Mouse (Mus musculus): ENCODE data around the gene Nox3.

Nox3 gene

GRCm38 (mm10) chr17:3602954-3603672 lies 92.9 kb downstream of the Nox3 start:
- peak; percentile 23 to 28 for DNase-seq

DNA sequence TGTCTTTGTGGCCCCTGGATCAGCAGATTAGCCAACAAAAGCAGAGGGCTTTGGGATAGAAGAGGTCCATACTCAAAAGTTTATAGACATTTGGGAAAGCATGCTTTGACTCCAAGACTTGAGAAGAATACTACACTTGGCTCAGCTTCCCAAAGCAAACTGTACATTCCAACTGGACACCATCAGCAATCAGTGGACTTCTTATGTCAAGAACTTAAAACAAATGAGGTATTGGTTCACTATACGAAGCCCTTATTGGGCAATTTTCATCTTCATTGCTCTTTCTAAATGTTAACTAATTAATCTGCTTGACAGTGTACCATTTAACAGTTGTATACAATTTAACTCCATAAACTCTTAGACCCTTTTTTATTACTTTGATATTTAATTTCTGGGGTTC lies 97.7 kb downstream of the Nox3 start:
- no peak for DNase-seq

DNA sequence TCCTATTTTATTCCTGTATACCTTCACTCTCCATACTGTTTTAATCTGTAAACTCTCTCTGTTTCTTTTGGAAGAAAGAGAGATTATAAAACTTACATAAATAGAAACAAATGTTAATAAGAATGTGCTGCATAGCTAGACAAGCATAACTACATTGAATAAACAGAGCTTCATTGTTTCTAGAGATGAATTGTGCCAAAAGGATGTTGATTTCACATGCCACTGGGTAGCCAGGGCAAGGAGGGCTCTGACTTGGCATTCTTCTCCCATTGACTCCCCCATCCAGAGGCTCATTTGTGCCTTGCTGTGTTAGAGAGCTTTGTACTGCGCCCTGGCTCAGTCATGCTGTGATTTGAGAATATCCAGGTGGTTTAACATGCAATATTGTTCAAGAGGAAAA lies 98.2 kb downstream of the Nox3 start:
- peak; percentile 9 to 19 for DNase-seq

DNA sequence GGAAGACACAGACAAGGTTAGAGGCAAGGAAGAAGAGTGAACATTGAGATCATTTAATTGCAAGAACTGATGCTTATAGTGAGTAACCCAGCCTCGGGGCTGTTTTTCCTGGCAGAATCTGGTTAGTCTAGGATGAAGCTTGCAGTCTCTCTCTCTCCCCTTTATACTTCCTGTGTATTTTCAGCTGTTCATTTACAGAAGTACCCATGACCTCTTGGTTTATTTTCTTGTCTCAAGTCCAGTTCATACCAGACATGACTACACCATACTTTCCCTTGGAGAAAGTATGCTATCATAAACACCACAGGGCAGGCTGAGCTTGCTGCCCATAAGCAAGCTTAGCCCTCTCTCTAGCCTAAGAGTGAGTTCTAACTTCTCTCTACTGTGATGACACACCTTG lies 98.9 kb downstream of the Nox3 start:
- peak in 1 of 2 experiments; percentile 13 for DNase-seq

All from cerebellum, postnatal 10 days (tissue).